Mouse (Mus musculus) intestine, embryonic 16.5 days (tissue): ENCODE measurements around the gene Casc3. TPM values are rescaled to one million over a fixed set of nuclear protein-coding genes. Genes with fewer than 3 reads are reported as not detected.

Source experiments
- ATAC-seq: fragments of 200-750 bp; cut with Nextera tagmentation; 2 replicates; pipeline ENCODE4 v1.8.0; 2017; ENCODE audit warnings: moderate TSS enrichment, moderate library complexity
- H3K27ac ChIP-seq: fragments of 300-500 bp; sonication (generic); 2 replicates; pipeline ENCODE4 v1.5.1; 2014; ENCODE audit warnings: mild to moderate bottlenecking, low read length
- H3K27me3 ChIP-seq: fragments of 300-500 bp; sonication (generic); replicated peaks from 2 replicates; pipeline ENCODE4 v1.6.1; 2014; ENCODE audit warnings: low read length, control low read depth, mixed read lengths; ENCODE audit not compliant: control insufficient read depth, insufficient read depth
- H3K36me3 ChIP-seq: fragments of 300-500 bp; sonication (generic); 2 replicates; pipeline ENCODE4 v1.6.1; 2014; ENCODE audit warnings: low read length, control low read depth; ENCODE audit not compliant: control insufficient read depth, insufficient read depth
- H3K4me1 ChIP-seq: fragments of 300-500 bp; sonication (generic); 2 replicates; pipeline ENCODE4 v1.6.1; 2014; ENCODE audit warnings: low read length, control low read depth, mixed read lengths; ENCODE audit not compliant: control insufficient read depth, insufficient read depth
- H3K4me2 ChIP-seq: fragments of 300-500 bp; sonication (generic); 2 replicates; pipeline ENCODE4 v1.6.1; 2014; ENCODE audit warnings: low read depth, low read length, control low read depth
- H3K4me3 ChIP-seq: fragments of 300-500 bp; sonication (generic); 2 replicates; pipeline ENCODE4 v1.5.1; 2014; ENCODE audit warnings: mild to moderate bottlenecking, low read length
- H3K9ac ChIP-seq: fragments of 300-500 bp; sonication (generic); 2 replicates; pipeline ENCODE4 v1.6.1; 2014; ENCODE audit warnings: low read depth, low read length
- H3K9me3 ChIP-seq: fragments of 300-500 bp; sonication (generic); 2 replicates; pipeline ENCODE4 v1.6.1; 2016; ENCODE audit warnings: low read length, control low read depth; ENCODE audit not compliant: control insufficient read depth
- WGBS: fragments of 180-500 bp; shearing (Covaris S2); extraction: QIAGEN DNeasy Blood & Tissue Kit; methylation state at CpG from one replicate; pipeline ENCODE4 v1.1.7; 2014; 5-methylcytosine and 5-hydroxymethylcytosine counted together
- polyA plus RNA-seq: library from polyadenylated mRNA; unstranded; fragments of >200 nt; fragmentation: Nextera tagmentation; extraction: Ambion mirVana; gene quantifications from 2 replicates; pipeline ENCODE4 v1.2.1, GENCODE M21; 2015

Casc3 gene
- polyA plus RNA-seq, 1 experiment from 2014 or later, result 23.1 TPM

- WGBS, result 3% methylated on average over 28 of the region's 29 CpGs
- Histone ChIP-seq H3K4me2 (peak overlapping the region; percentile 100), H3K4me1 (peaks cover 23% of the 10 kb centered on the region), H3K27ac (no peak overlapping the region), H3K9ac (peak overlapping the region; percentile 81), H3K9me3 (no peaks in the 10 kb centered on the region), H3K27me3 (no peaks in the 10 kb centered on the region), H3K36me3 (peaks cover 7% of the 10 kb centered on the region), H3K4me3 (peak overlapping the region; percentile 80)
- ATAC-seq, result no peak
These were observed 32.6 kb downstream of the Casc3 start for GRCm38 (mm10) chr11:98837231-98837704.

DNA sequence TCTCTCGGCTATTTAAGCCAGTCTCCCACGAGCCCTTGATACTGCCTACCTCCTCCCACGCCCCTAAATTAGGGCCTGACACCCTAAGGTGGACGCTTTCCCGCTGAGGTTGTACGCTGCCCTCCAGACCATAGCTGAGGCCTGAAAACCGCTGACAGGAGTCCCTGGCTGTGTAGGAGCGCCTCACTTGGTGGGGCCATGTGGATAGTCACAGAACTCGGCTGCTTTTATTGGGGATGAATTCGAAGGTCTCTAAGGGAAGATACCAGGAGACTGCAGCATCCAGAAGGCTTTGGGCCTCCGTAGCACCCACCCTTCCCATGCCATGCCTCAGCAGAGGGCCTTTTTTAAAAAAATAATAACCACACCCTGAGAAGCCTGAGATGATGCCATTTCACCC is 33.2 kb downstream of the Casc3 start:
- Histone ChIP-seq H3K9me3 (no peaks in the 10 kb centered on the region), H3K4me1 (peaks cover 23% of the 10 kb centered on the region), H3K9ac (peak overlapping the region; percentile 21; the same call in 1 of the 2 replicates), H3K36me3 (peaks cover 6% of the 10 kb centered on the region), H3K27me3 (no peaks in the 10 kb centered on the region), H3K4me2 (no peak overlapping the region), H3K27ac (no peak overlapping the region), H3K4me3 (no peak overlapping the region; the same call in 1 of the 2 replicates)
- no peak for ATAC-seq
- 62% methylated on average over 11 of the region's 11 CpGs for WGBS

DNA sequence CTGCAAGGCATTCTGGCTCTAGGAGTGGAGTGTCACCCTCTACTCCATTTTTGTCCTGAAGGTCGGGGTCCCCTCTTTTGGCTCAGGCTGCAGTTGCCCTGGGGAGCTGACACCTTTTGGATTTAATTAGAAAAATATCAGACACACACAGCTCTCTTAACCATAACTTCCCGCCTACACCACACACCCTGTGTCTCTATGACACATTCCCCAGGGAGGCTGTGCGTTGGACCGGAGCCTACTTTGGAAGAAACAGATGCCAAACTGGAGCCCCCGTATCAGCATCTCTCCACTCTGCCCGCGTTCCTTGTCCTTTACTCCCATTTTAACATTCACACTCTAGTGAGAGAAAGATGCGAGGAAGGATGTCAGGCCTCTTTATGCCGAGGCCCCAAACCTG is 33.8 kb downstream of the Casc3 start:
- Histone ChIP-seq H3K9ac (no peak overlapping the region), H3K4me2 (no peak overlapping the region), H3K27ac (no peak overlapping the region), H3K27me3 (no peaks in the 10 kb centered on the region), H3K4me1 (peaks cover 23% of the 10 kb centered on the region), H3K9me3 (no peaks in the 10 kb centered on the region), H3K4me3 (no peak overlapping the region), H3K36me3 (peaks cover under 1% of the 10 kb centered on the region; the same call in 1 of the 2 replicates)
- WGBS, result 80% methylated on average over 9 of the region's 9 CpGs
- ATAC-seq, result no peak

DNA sequence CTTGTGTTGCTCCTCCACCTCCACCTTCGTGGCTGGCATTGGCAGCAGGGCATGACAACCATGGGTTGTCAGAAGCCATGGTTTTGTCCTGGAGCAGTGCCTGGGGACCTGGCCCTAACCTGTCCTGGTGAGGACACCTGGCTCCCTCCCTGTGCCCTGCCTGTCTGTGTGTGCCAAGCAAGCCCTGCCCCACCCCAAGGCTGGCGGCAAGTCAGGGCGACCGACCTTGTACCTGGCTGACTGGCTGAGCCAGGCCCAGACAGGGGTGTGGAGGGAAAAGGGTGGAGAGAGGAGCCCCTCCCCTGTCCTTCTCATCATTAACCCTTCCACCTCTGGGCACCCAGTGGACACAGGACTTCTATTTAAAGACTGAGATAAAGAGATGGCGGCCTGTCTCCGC is 34.7 kb downstream of the Casc3 start:
- no peak overlapping the region for H3K9ac ChIP-seq
- H3K27ac ChIP-seq, result no peak overlapping the region
- peak; percentile 73 for ATAC-seq
- H3K27me3 ChIP-seq, result no peaks in the 10 kb centered on the region
- peaks cover 23% of the 10 kb centered on the region for H3K4me1 ChIP-seq
- H3K9me3 ChIP-seq, result no peaks in the 10 kb centered on the region
- no peak overlapping the region for H3K4me2 ChIP-seq
- no peak overlapping the region for H3K4me3 ChIP-seq
- 32% methylated on average over 6 of the region's 6 CpGs for WGBS
- no peaks in the 10 kb centered on the region for H3K36me3 ChIP-seq

DNA sequence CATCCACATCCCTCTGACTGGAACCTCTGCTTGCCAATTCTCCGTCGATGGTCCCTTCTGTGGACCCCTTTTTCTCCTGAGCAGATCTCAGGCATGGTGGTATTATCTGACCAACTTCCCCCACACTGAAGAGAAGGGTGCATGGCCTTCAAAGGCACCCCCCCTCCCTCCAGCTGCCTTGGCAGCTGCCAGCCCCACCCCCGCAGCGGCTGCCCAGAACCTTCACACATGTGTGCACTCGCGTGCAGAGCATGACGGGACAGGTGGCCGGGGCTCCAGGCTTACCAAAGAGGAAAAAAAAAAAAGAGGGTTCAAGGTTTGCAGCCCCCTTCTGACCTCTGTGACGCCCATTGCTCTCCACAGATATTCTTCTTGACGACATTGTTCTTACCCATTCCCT is 35.2 kb downstream of the Casc3 start:
- Histone ChIP-seq H3K27ac (no peak overlapping the region), H3K4me2 (no peak overlapping the region), H3K36me3 (no peaks in the 10 kb centered on the region), H3K9me3 (no peaks in the 10 kb centered on the region), H3K27me3 (no peaks in the 10 kb centered on the region), H3K4me3 (no peak overlapping the region), H3K4me1 (peaks cover 23% of the 10 kb centered on the region), H3K9ac (no peak overlapping the region)
- 65% methylated on average over 10 of the region's 10 CpGs for WGBS
- ATAC-seq, result no peak

DNA sequence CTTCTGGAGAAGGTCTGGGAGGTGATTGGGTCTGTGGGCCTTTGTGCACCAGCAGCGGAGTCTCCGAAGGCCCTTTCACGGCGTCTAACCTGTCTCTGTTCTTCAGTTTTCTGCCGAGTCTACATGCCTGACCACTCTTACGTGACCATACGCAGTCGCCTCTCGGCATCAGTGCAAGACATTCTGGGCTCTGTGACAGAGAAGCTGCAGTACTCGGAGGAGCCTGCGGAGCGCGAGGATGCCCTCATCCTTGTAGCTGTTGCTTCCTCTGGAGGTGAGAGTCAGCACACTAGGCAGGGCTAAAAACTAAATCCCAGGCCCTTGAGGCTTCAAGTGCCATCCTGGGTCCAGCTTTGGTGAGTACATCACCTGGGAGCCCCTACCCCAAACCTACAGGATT is 41.3 kb downstream of the Casc3 start:
- H3K9me3 ChIP-seq, result 0 out of 2 replicates have a peak, but pooled peaks cover 2% of the 10 kb centered on the region
- H3K4me2 ChIP-seq, result no peak overlapping the region
- no peaks in the 10 kb centered on the region for H3K27me3 ChIP-seq
- ATAC-seq, result no peak
- H3K9ac ChIP-seq, result no peak overlapping the region
- H3K27ac ChIP-seq, result no peak overlapping the region
- no peaks in the 10 kb centered on the region for H3K36me3 ChIP-seq
- peaks cover 7% of the 10 kb centered on the region; the same call in 1 of the 2 replicates for H3K4me1 ChIP-seq
- H3K4me3 ChIP-seq, result no peak overlapping the region
- WGBS, result 60% methylated on average over 13 of the region's 13 CpGs

- no peak overlapping the region for H3K4me2 ChIP-seq
- 0 out of 2 replicates have a peak, but pooled peaks cover 2% of the 10 kb centered on the region for H3K9me3 ChIP-seq
- 59% methylated on average over 19 of the region's 19 CpGs for WGBS
- no peaks in the 10 kb centered on the region for H3K27me3 ChIP-seq
- no peak for ATAC-seq
- no peak overlapping the region for H3K9ac ChIP-seq
- no peak overlapping the region for H3K27ac ChIP-seq
- no peaks in the 10 kb centered on the region for H3K36me3 ChIP-seq
- no peak overlapping the region for H3K4me3 ChIP-seq
- H3K4me1 ChIP-seq, result peaks cover 7% of the 10 kb centered on the region; the same call in 1 of the 2 replicates
These were observed 42.3 kb downstream of the Casc3 start for GRCm38 (mm10) chr11:98846865-98847604.

DNA sequence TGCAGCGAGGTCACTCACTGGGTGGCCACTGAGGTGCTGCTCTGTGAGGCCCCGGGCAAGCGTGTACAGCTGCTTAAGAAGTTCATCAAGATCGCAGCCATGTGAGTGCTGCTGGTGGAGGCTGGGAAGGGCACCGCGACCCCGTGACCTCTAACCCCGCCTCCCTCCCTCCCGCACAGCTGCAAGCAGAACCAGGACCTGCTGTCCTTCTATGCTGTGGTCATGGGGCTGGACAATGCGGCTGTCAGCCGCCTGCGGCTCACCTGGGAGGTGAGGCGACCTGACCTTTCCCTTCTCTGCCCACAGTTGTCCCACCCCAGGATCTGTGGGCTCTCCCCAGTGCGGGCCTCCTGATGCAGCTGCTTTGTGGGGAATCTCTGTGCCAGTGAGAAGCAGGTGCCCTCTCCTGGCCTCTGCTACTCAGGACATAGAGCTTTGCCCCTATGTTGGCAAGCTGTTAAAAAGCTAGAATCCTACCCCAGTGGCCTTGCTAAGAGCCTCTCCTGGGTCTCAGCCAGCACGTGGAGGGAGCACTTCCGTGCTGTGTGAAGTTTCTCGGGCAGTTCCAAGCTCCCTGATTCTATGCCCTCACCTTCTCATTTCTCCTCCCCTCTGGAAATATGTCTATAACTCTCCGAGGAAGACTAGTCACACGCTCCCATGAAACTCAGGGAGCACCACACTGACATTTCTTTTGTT is 44.6 kb downstream of the Casc3 start:
- Histone ChIP-seq H3K9me3 (0 out of 2 replicates have a peak, but pooled peaks cover 2% of the 10 kb centered on the region), H3K27ac (no peak overlapping the region), H3K4me1 (peaks cover 12% of the 10 kb centered on the region), H3K27me3 (no peaks in the 10 kb centered on the region), H3K4me2 (no peak overlapping the region), H3K4me3 (no peak overlapping the region), H3K36me3 (no peaks in the 10 kb centered on the region), H3K9ac (peak overlapping the region; percentile 49; the same call in 1 of the 2 replicates)
- WGBS, result 19% methylated on average over 19 of the region's 19 CpGs
- peak; percentile 31; the same call in 1 of the 2 replicates for ATAC-seq
